Mouse (Mus musculus): ENCODE results near the gene Scin.

GRCm38 (mm10) chr12:40047024-40047423, 87.0 kb downstream of the Scin start:
- no peak for TF ChIP-seq POLR2A (IDR thresholded peaks at IDR 0.05; ENCODE audit: low read depth, low read length)
- no peak for TF ChIP-seq CTCF (IDR thresholded peaks at IDR 0.05; ENCODE audit: extremely low read depth, insufficient read length, insufficient replicate concordance, low read depth, low read length)
